Mouse (Mus musculus) lung, embryonic 14.5 days (tissue): ENCODE results near the gene Crls1. TPM values are rescaled to one million over a fixed set of nuclear protein-coding genes. Genes with fewer than 3 reads are reported as not detected.

ENCODE experiments used
- ATAC-seq: fragments of 200-750 bp; cut with Nextera tagmentation; 2 replicates; pipeline ENCODE4 v1.8.0; 2017; ENCODE audit warnings: mild to moderate bottlenecking, moderate TSS enrichment, moderate library complexity; ENCODE audit not compliant: insufficient read depth
- DNase-seq: peaks from one replicate; pipeline ENCODE4 v3.0.0-alpha.2; 2015
- H3K27ac ChIP-seq: fragments of 300-500 bp; sonication (generic); 2 replicates; pipeline ENCODE4 v1.5.1; 2014; ENCODE audit warnings: low read depth, mild to moderate bottlenecking, moderate library complexity
- H3K27me3 ChIP-seq: fragments of 300-500 bp; sonication (generic); 2 replicates; pipeline ENCODE4 v1.6.1; 2014; ENCODE audit warnings: low read length, control low read depth; ENCODE audit not compliant: insufficient read depth
- H3K36me3 ChIP-seq: fragments of 300-500 bp; sonication (generic); 2 replicates; pipeline ENCODE4 v1.6.1; 2014; ENCODE audit warnings: control low read depth; ENCODE audit not compliant: insufficient read depth
- H3K4me1 ChIP-seq: fragments of 300-500 bp; sonication (generic); 2 replicates; pipeline ENCODE4 v1.6.1; 2014; ENCODE audit warnings: antibody characterized with exemption, control low read depth; ENCODE audit not compliant: insufficient read depth
- H3K4me2 ChIP-seq: fragments of 300-500 bp; sonication (generic); 2 replicates; pipeline ENCODE4 v1.6.1; 2014; ENCODE audit warnings: mild to moderate bottlenecking
- H3K4me3 ChIP-seq: fragments of 300-500 bp; sonication (generic); 2 replicates; pipeline ENCODE4 v1.5.1; 2014; ENCODE audit warnings: low read depth, low read length
- H3K9ac ChIP-seq: fragments of 300-500 bp; sonication (generic); 2 replicates; pipeline ENCODE4 v1.6.1; 2014
- H3K9me3 ChIP-seq: fragments of 300-500 bp; sonication (generic); 2 replicates; pipeline ENCODE4 v1.6.1; 2016; ENCODE audit warnings: low read depth, low read length, control low read depth
- CTCF ChIP-seq: IDR thresholded peaks from 2 replicates; pipeline ENCODE4 v1.5.1; 2016; ENCODE audit warnings: antibody characterized with exemption, low read depth
- whole genome bisulfite sequencing: fragments of 180-500 bp; shearing (Covaris S2); extraction: QIAGEN DNeasy Blood & Tissue Kit; methylation state at CpG from one replicate; pipeline ENCODE4 v1.1.7; 2014; 5-methylcytosine and 5-hydroxymethylcytosine counted together
- polyA plus RNA-seq: library from polyadenylated mRNA; unstranded; fragments of >200 nt; fragmentation: Nextera tagmentation; extraction: Ambion mirVana; gene quantifications from 2 replicates; pipeline ENCODE4 v1.2.1, GENCODE M21; 2014

Gene Crls1
- polyA plus RNA-seq, 1 experiment from 2014 or later = 28.6 TPM

DNA sequence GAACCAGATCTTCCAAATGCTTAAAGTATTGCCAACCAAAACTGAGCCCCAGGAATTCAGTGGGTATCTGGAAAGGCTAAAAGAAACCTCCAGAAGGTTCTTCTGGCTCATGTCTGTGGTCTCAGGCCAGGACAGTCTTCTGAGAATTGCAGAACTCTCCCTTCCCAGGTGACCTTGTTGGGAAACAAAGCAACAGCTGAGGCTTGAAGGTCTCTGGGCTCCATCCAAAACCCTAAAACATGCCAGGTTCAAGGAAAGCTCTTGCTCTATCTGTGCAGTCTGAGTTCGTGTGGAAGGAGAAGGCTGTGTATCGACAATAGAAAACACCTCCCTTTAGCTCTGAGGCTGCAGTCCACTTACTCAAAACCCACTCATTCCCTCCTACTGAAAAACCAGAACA, 58.5 kb downstream of the Crls1 start:
- Histone ChIP-seq H3K9me3 (no peaks in the 10 kb centered on the region), H3K27ac (no peak overlapping the region), H3K4me1 (no peaks in the 10 kb centered on the region), H3K4me2 (no peak overlapping the region), H3K36me3 (no peaks in the 10 kb centered on the region), H3K4me3 (no peak overlapping the region), H3K27me3 (no peaks in the 10 kb centered on the region), H3K9ac (no peak overlapping the region)
- WGBS = 63% methylated on average over 2 of the region's 2 CpGs
- TF ChIP-seq CTCF = no peak
- ATAC-seq (no peak), DNase-seq (no peak)

GRCm38 (mm10) chr2:132906763-132907162, 60.3 kb downstream of the Crls1 start:
- no peak overlapping the region for H3K4me2 ChIP-seq

DNA sequence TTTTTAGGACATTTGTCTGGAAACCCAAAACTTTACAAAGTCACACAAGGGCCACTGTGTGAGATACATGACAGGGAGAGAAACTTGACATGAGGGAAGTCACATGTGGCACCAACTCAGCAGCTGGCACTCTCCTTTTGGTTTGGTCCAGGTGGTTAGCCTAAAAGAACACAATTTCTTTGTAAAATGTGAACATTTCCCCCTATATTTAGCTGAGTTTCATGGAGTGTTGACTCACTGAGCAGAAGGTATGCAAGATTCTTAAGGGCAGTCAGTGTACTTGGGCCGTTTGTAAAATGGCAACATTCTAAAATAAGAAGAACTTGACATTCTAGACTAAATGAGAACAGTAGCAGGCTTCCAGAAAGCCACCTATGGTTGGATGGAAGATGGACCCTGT, 68.3 kb downstream of the Crls1 start:
- DNase-seq = no peak
- Histone ChIP-seq H3K9me3 (no peaks in the 10 kb centered on the region), H3K4me1 (no peaks in the 10 kb centered on the region), H3K27ac (no peak overlapping the region), H3K4me2 (no peak overlapping the region), H3K9ac (no peak overlapping the region), H3K36me3 (no peaks in the 10 kb centered on the region), H3K27me3 (no peaks in the 10 kb centered on the region), H3K4me3 (no peak overlapping the region)
- no peak for TF ChIP-seq CTCF
- WGBS = 56% methylated on average over 1 of the region's 1 CpGs
- ATAC-seq = no peak

More at GRCm38 (mm10) chr2:132906763-132907162, 60.3 kb downstream of the Crls1 start:
- Histone ChIP-seq H3K9me3 (no peaks in the 10 kb centered on the region), H3K4me1 (no peaks in the 10 kb centered on the region), H3K4me3 (no peak overlapping the region), H3K36me3 (no peaks in the 10 kb centered on the region), H3K27ac (no peak overlapping the region), H3K27me3 (no peaks in the 10 kb centered on the region), H3K9ac (no peak overlapping the region)
- DNase-seq (peak; percentile 77), ATAC-seq (no peak)
- TF ChIP-seq CTCF = peak; percentile 63
- WGBS = 31% methylated on average over 8 of the region's 8 CpGs

Other genes starting within 250 kb of the Crls1 start
- gene Shld1, start 159.7 kb upstream of the Crls1 start, polyA plus RNA-seq = 12.0 and 12.7 TPM in 2 replicates
- gene Chgb, start 65.4 kb upstream of the Crls1 start, polyA plus RNA-seq = 0.14 and 0.28 TPM in 2 replicates
- 29.9 and 33.4 TPM in 2 replicates for gene Trmt6, start 30.6 kb upstream of the Crls1 start, polyA plus RNA-seq
- gene Mcm8, start 30.5 kb upstream of the Crls1 start, polyA plus RNA-seq = 15.5 and 17.0 TPM in 2 replicates
- gene Lrrn4, start 34.2 kb downstream of the Crls1 start, polyA plus RNA-seq = 4.7 and 6.6 TPM in 2 replicates
- 4.6 and 5.4 TPM in 2 replicates for gene Fermt1, start 99.2 kb downstream of the Crls1 start, polyA plus RNA-seq